Mouse (Mus musculus) heart, adult 2 months (tissue): ENCODE results near the gene Tfap2c.

Source experiments
- CTCF ChIP-seq: fragments of 200-600 bp; IDR thresholded peaks from 2 replicates; pipeline ENCODE4 v1.8.1; 2022; ENCODE audit warnings: antibody characterized with exemption, mild to moderate bottlenecking, moderate library complexity
- EP300 ChIP-seq: fragments of 200-500 bp; IDR thresholded peaks from 2 replicates; pipeline ENCODE4 v1.6.1; 2011; ENCODE audit warnings: low read depth, low read length, control low read depth; ENCODE audit not compliant: insufficient read depth

GRCm38 (mm10) chr2:172551872-172552271 lies 2.5 kb downstream of the Tfap2c start:
- TF ChIP-seq CTCF (no peak), EP300 (no peak)
